Mouse (Mus musculus) ovary, adult 10 weeks (tissue): ENCODE results near the gene Slc25a12. TPM values are rescaled to one million over a fixed set of nuclear protein-coding genes. Genes with fewer than 3 reads are reported as not detected.

Source experiments
- polyA plus RNA-seq: library from polyadenylated mRNA; stranded (reverse); fragments of 350-450 nt; fragmentation: Illumina TruSeq; extraction: RNeasy Lipid Tissue Mini Kit (QIAGEN cat#74804); gene quantifications from one replicate; pipeline ENCODE4 v1.2.3, GENCODE M21; 2014

The Slc25a12 gene
- polyA plus RNA-seq, result 18.6 TPM

GRCm38 (mm10) chr2:71367125-71367880 is at the start of gene Slc25a12:
Gene Slc25a12, minus strand, starts transcription at chr2:71367749.

GRCm38 (mm10) chr2:71388951-71389763 is 21.6 kb upstream of the Slc25a12 start, which contains the start of gene Hat1:
Gene Hat1, plus strand, starts transcription at chr2:71388958.

Other genes starting within 250 kb of the Slc25a12 start
- gene Cybrd1, start 249.8 kb downstream of the Slc25a12 start, polyA plus RNA-seq, result 22.1 TPM
- 271 TPM for gene Dync1i2, start 156.0 kb downstream of the Slc25a12 start, polyA plus RNA-seq
- gene Hat1, start 21.2 kb upstream of the Slc25a12 start, polyA plus RNA-seq, result 236 TPM
- 10.9 TPM for gene Metap1d, start 85.5 kb upstream of the Slc25a12 start, polyA plus RNA-seq
- gene Dlx1, start 160.4 kb upstream of the Slc25a12 start, polyA plus RNA-seq, result not detected
- gene Dlx2, start 179.0 kb upstream of the Slc25a12 start, polyA plus RNA-seq, result not detected